Mouse (Mus musculus) T-helper 2 cell (primary cell): Measurements from ENCODE around the gene Olfr1002.
"Not testable (repeated sequence)": the region's sequence is repeated elsewhere in the genome, so short reads cannot be mapped to it uniquely, and the experiment has no call there.

Experiments
- in situ Hi-C: fragments of 300-600 bp; cut with MboI, MseI; formaldehyde crosslinking; loops from one replicate; pipeline ENCODE4 v1.15.1; 2025; ENCODE audit warnings: high pct_unique_total_duplicates

Gene Olfr1002

DNA sequence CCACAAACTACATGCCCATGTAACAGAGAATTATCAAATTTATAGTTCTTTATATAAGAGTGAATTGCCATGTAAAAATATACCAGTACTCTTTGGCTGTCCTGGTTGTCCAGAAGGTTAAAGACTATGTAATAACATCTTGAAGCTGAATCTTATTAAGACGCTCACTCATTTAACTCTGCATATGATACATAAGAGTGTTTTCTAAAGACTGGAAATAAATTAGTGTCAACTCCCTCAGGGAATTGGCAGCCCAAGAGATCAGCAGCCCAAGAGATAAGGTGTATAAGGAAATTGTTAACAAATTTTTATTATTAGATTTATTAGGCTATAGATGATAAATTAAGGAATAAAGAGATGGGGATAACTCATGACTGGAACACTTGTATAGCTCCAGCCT is at the start of gene Olfr1002:
TSS of gene Olfr1002 (minus strand) at position 101 of the 400 bp plus-strand sequence.
- in situ Hi-C loops = no loop called here

DNA sequence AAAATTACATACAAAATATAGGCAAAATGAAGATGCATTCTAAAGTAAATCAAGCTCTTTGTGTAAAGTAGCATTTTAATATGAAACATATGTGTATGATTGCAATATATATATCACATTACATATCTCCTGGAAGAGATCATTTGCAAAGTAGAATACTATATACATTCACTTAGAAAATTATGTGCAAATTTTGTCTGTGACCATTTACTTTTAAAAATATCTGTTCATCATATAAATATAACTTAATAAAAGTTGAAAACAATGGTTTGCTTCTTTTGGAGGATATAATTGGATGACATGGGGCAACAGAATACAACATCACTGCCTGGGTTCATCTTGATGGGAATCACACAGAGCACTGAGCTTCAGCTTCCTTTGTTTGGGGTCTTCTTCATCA is 38.6 kb upstream of the Olfr1002 start, which contains the start of gene Olfr1008:
TSS of gene Olfr1008 (plus strand) at position 301 of the 400 bp plus-strand sequence.
- in situ Hi-C loops = no loop called here

DNA sequence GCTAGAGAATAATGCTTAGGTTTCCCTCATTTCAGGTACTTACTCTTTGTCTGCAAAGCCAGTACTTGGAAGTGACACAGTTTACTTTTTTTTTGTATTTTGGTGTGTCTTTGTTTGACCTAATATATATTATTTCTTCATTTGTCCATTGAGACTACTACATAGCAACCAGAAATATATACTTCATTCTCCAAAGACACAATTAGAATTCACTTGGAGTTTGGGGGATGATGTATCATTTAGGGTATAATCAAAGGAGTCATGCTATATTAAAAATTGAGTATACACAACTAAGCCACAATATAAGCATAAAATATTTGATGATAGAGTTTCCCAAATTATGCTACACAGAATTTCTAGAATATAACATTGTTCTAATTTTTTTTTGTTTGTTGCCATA is 28.2 kb upstream of the Olfr1002 start, which contains the start of gene Olfr1006:
TSS of gene Olfr1006 (minus strand) at position 101 of the 400 bp plus-strand sequence.
- in situ Hi-C loops = no loop called here

DNA sequence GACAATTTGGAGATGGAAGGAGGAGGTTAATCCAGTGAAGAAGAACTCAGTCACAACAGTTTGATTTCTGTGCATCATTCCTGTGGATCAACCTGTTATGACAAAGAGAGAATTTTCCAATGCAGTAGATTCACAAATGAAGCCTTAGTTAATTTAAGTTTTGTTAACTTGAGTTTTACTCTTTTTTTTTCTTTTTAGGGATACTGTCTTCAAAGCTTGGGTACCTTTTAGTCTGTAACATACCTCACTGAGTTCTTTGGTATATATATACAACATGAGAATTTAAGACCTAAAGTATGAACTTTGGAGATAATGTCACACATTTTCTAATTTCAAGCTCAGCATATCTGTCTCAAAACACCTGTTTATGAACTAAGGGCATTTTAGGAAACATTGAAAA is 13.9 kb upstream of the Olfr1002 start, which contains the start of gene Olfr154:
TSS of gene Olfr154 (minus strand) at position 101 of the 400 bp plus-strand sequence.
- in situ Hi-C loops = not testable (repeated sequence)

DNA sequence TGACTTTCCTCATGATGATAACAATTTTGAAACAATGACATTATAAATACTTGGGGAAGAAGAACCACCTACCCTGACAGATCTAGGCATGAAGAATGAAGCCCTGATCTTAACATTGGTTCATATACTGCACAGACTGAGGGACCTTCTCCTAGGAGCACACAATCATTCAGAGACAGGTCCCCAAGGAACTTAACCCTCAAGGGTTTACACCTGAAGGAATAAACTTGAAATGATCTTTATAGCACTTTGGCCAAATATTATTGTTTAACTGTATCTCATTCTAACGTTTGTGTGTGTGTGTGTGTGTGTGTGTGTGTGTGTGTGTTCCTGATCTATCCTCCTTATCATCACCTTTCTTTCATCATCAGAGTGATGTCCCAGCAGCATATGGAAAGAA is 38.7 kb downstream of the Olfr1002 start, which contains the start of gene Olfr1000:
TSS of gene Olfr1000 (minus strand) at position 101 of the 400 bp plus-strand sequence.
- in situ Hi-C loops = no loop called here
